Mouse (Mus musculus): Measurements from ENCODE around the gene Ovgp1. TPM values are rescaled to one million over a fixed set of nuclear protein-coding genes. Genes with fewer than 3 reads are reported as not detected.
"Not testable (repeated sequence)": the region's sequence is repeated elsewhere in the genome, so short reads cannot be mapped to it uniquely, and the experiment has no call there.

Gene Ovgp1
- total RNA-seq, 2 experiments from 2014 or later = 0.68 to 0.85 TPM

DNA sequence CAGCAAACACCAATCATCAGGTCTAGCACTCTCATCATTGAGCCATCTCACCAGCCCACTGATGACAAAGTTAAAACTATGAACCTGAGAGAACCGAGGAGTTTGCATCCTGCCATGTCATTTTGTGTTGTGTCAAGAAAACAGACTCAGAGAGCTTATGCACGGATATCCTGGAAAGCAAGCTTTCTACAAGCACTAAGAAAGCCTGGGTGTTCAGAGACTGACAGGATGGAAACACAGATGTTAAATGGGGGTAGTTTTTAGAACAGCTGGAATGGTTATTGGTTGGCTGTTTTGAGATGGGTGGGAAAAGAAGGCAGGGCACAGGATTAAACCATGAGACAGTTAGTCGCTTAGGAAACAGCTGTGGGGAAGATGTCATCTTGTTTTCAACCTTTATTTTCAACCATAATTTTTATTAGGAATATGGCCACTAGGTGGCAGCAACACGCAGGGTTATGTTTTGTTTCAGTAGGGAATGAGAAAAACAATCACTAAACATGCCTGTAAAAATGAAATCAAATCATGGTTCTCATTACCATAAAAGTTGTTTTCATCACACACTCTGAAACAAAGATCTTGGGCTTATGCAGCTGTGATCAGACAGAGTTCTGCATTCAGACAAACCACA is 18.3 kb downstream of the Ovgp1 start:
- peak; percentile 42 for DNase-seq (ENCODE audit: low spot score)

DNA sequence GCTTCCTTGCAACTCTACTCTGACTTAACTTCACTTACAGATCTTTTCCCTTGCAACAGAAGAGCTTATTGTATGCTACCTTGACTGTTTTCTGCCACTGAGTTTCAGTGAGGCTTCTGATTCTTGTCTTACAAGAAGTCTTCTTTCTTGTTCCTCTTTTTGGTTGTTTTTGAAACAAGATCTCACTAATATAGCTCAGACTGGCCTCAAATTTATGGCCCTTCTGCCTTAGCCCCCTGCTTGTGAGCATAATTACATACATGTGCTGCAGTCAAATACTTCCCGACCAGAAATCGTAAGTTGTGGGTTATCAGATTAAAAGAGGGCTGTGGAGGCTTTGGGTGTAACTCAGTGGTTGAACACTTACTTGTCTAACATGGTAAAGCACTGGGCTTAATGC is 21.2 kb downstream of the Ovgp1 start:
- DNase-seq (ENCODE audit: low spot score) = no peak

DNA sequence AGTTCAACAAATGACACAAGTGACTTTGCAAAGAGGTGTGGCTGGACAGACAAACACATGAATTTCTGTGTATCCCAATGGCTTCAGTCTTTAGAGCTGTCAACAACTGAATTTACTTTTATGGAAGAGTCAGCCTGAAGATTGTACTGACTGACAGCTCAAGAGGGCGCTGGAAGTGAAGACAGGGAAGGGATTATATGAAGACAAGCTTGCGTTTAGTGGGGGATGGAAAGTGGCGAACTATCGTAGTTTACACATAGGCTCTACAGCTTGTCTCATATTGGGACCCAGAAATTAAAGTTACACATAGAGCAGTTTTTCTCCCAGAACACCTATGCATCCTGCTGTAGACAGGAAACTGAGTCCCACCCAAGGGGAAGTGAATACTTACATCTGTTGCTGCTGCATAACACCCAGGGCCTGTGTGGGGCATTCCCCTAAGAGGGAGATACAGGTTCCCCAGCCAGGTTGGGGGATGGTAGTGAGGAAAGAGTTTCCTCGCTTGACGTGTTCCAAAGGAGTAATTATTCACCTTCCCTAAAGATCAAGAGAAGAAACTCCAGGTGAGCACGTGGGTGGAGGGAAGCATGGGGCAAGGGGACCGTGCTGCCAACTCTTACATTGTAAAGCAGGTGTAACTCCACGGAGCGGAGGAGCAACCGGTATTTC is 27.3 kb downstream of the Ovgp1 start:
- no peak for DNase-seq (ENCODE audit: low spot score)

DNA sequence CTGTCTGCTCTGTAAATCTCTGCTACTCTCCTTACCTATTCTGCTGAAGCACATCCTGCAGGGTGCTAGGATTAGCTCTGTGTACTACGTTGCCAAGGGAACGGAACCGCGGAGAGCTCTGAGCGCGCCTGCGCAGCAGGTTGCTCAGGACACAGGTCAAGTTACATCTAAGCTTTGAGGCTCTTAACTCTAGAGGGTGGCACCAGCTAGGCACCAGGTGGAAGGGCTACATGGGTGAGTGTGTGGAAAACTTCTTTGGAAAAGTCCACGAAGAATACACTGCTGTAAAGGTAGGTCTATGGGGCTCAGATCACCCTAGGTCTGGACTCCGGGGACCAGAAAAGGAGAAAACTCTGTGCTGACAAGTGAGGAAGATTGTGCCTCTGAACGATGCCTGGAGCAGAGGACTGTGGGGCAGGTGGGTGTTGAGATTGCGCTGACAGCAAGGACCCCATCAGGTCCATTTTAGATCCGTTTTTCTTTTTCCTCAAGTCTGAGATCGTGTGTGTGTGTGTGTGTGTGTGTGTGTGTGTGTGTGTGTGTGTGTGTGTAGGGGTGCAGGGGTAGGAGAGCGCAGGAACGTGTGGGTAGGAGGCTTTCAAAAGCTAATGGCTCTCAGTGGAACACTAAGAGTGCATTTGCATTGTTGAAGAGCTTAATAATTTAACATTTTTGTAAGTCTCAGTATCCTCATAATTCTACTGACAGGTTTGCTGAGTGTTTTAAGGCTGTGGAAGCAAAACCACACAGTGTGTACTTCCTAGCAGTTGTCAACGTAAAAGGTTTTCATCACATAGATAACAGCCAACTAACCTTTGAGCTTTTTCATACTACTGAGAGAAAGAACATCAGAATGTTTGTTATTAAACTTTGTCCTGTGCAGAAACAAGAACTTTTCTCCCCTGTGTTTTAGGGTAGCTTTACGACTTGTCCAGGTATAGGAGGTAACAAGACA is 28.2 kb downstream of the Ovgp1 start:
- DNase-seq (ENCODE audit: low spot score) = peak; percentile 3

DNA sequence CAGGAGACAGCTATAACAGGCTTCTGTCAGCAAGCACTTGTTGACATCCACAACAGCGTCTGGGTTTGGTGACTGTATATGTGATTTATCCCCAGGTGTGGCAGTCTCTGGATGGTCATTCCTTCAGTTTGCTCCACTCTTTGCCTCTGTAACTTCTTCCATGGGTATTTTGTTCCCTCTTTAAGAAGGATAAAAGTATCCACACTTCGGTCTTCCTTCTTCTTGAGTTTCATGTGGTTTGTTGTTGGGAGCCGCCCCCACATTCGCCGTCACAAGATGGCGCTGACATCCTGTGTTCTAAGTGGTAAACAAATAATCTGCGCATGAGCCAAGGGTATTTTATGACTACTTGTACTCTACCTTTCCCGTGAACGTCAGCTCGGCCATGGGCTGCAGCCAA is 29.8 kb downstream of the Ovgp1 start:
- not testable (repeated sequence) for DNase-seq (ENCODE audit: low spot score)

DNA sequence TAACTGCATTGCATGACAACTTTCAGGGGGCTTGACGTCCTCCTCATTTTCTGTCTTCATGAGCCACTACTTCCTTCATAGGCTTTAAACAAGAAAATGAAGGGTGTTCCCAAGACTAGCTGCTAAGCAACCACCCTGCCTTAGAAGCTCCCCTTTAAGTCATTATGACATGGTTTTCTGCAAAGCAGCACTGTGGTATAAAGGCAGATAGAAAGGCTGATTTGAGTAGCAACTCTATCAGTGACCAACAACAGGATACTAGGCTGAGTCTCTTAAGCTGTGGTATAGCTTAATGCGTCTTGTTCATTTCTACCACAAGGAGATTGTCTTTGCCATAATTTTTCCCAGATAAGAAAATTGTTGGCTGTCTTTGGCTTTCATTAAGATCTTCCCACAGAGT is 41.0 kb downstream of the Ovgp1 start, which contains the start of gene Pifo:
Gene Pifo, minus strand, starts transcription at position 101 of the 400 bp plus-strand sequence.
- no peak for DNase-seq (ENCODE audit: low spot score)

DNA sequence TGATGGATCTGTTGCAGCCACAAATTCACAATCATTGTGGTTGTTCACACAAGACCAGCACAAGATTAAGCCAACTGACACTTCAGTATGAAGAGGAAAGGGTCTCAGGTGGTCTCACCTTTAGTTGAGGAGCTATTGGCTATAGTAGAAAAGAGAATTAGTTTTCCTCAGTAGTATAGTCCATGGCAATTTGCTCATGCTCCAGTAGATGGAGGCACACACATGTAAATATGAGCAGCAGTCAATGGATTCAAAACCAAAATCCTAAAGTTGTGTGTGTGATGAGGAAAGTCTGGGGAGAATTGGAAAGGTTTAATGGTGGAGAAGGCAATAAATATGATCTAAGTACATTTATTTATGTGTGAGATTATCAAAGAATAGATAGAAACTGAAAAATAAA is 48.3 kb downstream of the Ovgp1 start:
- no peak for DNase-seq (ENCODE audit: low spot score)

DNA sequence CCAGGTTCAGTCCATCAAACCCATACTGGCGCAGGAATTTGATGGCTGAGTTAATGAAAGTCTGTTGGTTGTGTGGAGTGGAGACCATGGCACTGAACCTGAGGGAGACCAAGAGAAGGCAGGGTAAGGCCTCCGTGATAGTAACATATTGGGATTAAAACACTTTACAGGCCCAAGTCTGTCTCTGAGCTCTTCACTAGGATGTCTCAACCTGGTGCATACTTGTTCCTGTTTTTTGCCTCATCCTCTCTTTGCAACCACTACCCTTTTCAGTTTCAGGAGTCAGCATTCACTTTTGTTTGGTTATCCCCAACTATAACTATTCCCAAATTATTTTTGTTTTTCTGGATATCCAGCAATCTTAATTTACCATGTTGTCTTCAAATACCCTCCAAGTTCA is 50.6 kb downstream of the Ovgp1 start:
- DNase-seq (ENCODE audit: low spot score) = no peak

DNA sequence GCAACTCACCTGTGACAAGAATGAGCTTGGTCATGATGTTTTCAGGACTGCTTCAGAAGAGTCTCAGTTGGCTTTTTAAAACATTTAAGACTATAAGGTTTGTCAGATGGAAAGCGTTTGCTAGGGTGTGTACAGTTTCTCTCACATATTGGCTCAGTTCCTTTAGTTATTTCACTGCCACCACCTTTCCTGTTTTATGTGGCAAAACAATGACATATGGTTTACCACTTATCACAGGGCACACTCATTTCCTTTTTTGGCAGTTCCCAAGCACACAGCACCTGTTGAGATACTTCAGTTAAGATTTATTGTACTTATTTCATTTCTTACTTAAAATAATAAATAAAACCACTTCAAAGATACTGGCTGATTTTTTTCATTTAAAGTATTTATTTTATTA is 59.3 kb downstream of the Ovgp1 start, which contains the start of gene Chil5:
Gene Chil5, minus strand, starts transcription at position 34 of the 400 bp plus-strand sequence.
- DNase-seq (ENCODE audit: low spot score) = no peak

Other genes with a start within 250 kb of the Ovgp1 start
- gene Rap1a, start 172.4 kb upstream of the Ovgp1 start, total RNA-seq (2021) = 10 to 100 TPM; 74.1 to 94.9 TPM
- not detected for gene Adora3, start 102.9 kb upstream of the Ovgp1 start, total RNA-seq (2021)
- gene Tmigd3, start 102.8 kb upstream of the Ovgp1 start, total RNA-seq (2021) = not detected
- under 1 TPM; 0.07 to 0.34 TPM for gene I830077J02Rik, start 41.0 kb upstream of the Ovgp1 start, total RNA-seq (2021)
- gene Wdr77, start 14.3 kb upstream of the Ovgp1 start, total RNA-seq (2021) = 10 to 100 TPM; 26.3 to 29.4 TPM
- 100 to 1,000 TPM; 591 to 642 TPM for gene Atp5f1, start 13.6 kb upstream of the Ovgp1 start, total RNA-seq (2021)
- gene Pifo, start 40.9 kb downstream of the Ovgp1 start, total RNA-seq (2021) = not detected
- not detected for gene Chil5, start 59.1 kb downstream of the Ovgp1 start, total RNA-seq (2021)
- under 1 TPM; 0.14 to 0.36 TPM for gene Chia1, start 139.5 kb downstream of the Ovgp1 start, total RNA-seq (2021)
- gene Chil3, start 193.9 kb downstream of the Ovgp1 start, total RNA-seq (2021) = not detected
- gene Chil4, start 245.8 kb downstream of the Ovgp1 start, total RNA-seq (2021) = not detected

Measured in gastrocnemius, adult 18-20 months (tissue).